Mouse (Mus musculus) E14TG2a.4 (cell line): ENCODE data around the gene Col8a1.

Source experiments
- CTCF ChIP-seq: conservative IDR thresholded peaks from 2 replicates; pipeline ENCODE4 v1.5.1; 2014; ENCODE audit warnings: low read length
- NANOG ChIP-seq: IDR thresholded peaks from 2 replicates; pipeline ENCODE4 v1.6.1; 2014; ENCODE audit warnings: borderline replicate concordance, low read length, mixed read lengths

GRCm38 (mm10) chr16:57753539-57754280, 827 bp downstream of the Col8a1 start:
- no peak for TF ChIP-seq CTCF
- no peak for TF ChIP-seq NANOG
